Mouse (Mus musculus) C2C12 (cell line): ENCODE data around the gene Chrng. TPM values are rescaled to one million over a fixed set of nuclear protein-coding genes. Genes with fewer than 3 reads are reported as not detected.

Experiments used
- H3K27me3 ChIP-seq: one replicate; pipeline ENCODE4 v1.6.1; 2011; ENCODE audit not compliant: control insufficient read depth, insufficient read depth, insufficient read length
- H3K36me3 ChIP-seq: one replicate; pipeline ENCODE4 v1.6.1; 2011; ENCODE audit not compliant: control insufficient read depth, insufficient read depth
- H3K4me3 ChIP-seq: one replicate; pipeline ENCODE4 v1.5.1; 2011; ENCODE audit warnings: mild to moderate bottlenecking, control low read depth; ENCODE audit not compliant: poor library complexity, insufficient read depth, severe bottlenecking
- H3K79me2 ChIP-seq: one replicate; pipeline ENCODE4 v1.6.1; 2011; ENCODE audit not compliant: control insufficient read depth, insufficient read depth
- H3K79me3 ChIP-seq: one replicate; pipeline ENCODE4 v1.6.1; 2011; ENCODE audit warnings: low read depth, control low read depth
- H3ac ChIP-seq: one replicate; pipeline ENCODE3; 2011; ENCODE audit warnings: low read depth; ENCODE audit not compliant: control insufficient read depth, insufficient read length
- CEBPB ChIP-seq: IDR thresholded peaks from one replicate; pipeline ENCODE4 v1.6.1; 2011; ENCODE audit warnings: low read depth, mild to moderate bottlenecking, control low read depth, moderate library complexity
- CTCF ChIP-seq: IDR thresholded peaks from one replicate; pipeline ENCODE4 v1.5.1; 2011; ENCODE audit not compliant: control insufficient read depth, insufficient read depth, insufficient read length
- FOSL1 ChIP-seq: IDR thresholded peaks from one replicate; pipeline ENCODE4 v1.8.0; 2011; ENCODE audit warnings: mild to moderate bottlenecking, low read length; ENCODE audit not compliant: poor library complexity, insufficient read depth, severe bottlenecking
- MAX ChIP-seq: IDR thresholded peaks from one replicate; pipeline ENCODE4 v1.6.1; 2011; ENCODE audit warnings: mild to moderate bottlenecking, control low read depth
- MYOD1 ChIP-seq: IDR thresholded peaks from one replicate; pipeline ENCODE4 v1.6.1; 2011; ENCODE audit warnings: low read depth; ENCODE audit not compliant: control insufficient read depth, insufficient read length
- MYOG ChIP-seq: IDR thresholded peaks from one replicate; pipeline ENCODE4 v1.6.1; 2011; ENCODE audit not compliant: control insufficient read depth, insufficient read length; ENCODE audit errors: extremely low read depth
- USF1 ChIP-seq: IDR thresholded peaks from one replicate; pipeline ENCODE4 v1.6.1; 2011; ENCODE audit warnings: low read depth, mild to moderate bottlenecking, control low read depth, moderate library complexity
- polyA plus RNA-seq: library from polyadenylated mRNA; unstranded; fragments of >200 nt; fragmentation: generic; extraction: Trizol; gene quantifications from one replicate; pipeline ENCODE4 v1.2.1, GENCODE M21; 2012; ENCODE audit warnings: missing spikeins

The Chrng gene
- polyA plus RNA-seq, 1 experiment = 3.5 TPM

DNA sequence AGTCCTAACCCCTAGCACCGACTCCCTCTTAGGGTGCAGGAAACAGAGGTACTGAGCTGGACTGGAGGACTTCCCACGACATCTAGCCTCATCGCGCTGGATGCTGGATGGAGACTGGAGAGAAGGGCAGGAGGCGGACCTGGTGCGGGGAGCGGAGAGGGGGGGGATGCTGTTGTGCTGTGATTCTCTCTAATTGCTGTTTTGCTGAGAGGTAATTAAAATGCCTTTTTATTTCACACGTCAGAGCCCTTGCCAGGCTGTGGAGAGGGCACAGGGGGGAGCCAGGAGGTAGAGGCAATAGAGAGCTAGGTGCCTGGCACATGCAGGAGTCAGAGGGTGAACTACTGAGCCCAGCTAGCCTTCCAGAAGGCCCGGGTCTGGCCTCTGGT lies 39.7 kb upstream of the Chrng start:
- Histone ChIP-seq H3K27me3 (peaks cover 43% of the 10 kb centered on the region), H3K36me3 (no peaks in the 10 kb centered on the region), H3K4me3 (no peak overlapping the region), H3K79me3 (no peaks in the 10 kb centered on the region), H3K79me2 (no peaks in the 10 kb centered on the region), H3ac (no peak overlapping the region)
- TF ChIP-seq USF1 = no peak
- TF ChIP-seq MAX = no peak
- TF ChIP-seq CTCF = no peak
- TF ChIP-seq CEBPB = no peak

DNA sequence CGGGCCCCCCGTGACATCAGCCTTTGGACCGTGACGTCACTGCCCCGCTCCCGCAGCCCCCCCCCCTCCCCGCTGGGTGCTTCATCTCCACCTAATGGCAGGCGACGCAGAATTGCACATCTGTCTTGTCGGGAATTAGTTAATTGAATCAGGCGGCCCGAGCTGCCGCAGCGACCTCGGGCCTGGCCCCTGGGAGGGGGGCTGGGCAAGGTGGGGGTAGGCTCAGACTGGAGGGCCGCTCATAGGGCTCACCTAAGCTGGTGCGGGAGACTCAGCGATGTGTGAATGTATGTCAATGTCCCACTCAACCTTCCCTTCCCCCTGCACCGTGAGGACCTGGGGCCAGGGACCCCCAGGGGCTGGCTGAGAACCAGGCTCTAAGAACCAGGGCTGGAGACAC lies 34.0 kb upstream of the Chrng start:
- Histone ChIP-seq H3ac (no peak overlapping the region), H3K79me3 (no peaks in the 10 kb centered on the region), H3K79me2 (no peaks in the 10 kb centered on the region), H3K4me3 (no peak overlapping the region), H3K27me3 (peaks cover 28% of the 10 kb centered on the region), H3K36me3 (no peaks in the 10 kb centered on the region)
- TF ChIP-seq FOSL1 (no peak), CTCF (no peak), MYOG (no peak), MYOD1 (no peak), USF1 (no peak), MAX (no peak), CEBPB (no peak)

DNA sequence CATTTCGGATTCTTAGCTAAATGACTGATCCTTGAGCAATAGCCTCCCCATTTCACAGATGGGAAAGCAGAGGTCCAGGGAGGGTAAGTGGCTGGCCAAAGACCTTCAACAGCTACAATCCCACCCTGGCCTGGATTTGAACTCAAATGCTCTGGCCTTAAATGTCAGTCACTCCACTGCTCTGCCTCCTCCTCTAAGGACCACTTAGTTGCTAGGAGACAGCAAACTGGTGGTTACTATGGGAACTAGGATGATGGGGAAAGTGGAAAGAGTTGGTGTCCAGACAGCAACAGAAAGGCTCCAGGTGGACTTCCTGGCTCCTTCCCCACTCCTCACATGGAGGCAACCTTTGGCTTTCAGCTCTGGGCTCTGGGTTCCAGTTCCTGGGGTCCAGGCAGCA lies 33.1 kb upstream of the Chrng start:
- Histone ChIP-seq H3K79me3 (no peaks in the 10 kb centered on the region), H3ac (no peak overlapping the region), H3K4me3 (no peak overlapping the region), H3K36me3 (no peaks in the 10 kb centered on the region), H3K27me3 (peaks cover 24% of the 10 kb centered on the region), H3K79me2 (no peaks in the 10 kb centered on the region)
- TF ChIP-seq USF1 (no peak), MYOD1 (no peak)

DNA sequence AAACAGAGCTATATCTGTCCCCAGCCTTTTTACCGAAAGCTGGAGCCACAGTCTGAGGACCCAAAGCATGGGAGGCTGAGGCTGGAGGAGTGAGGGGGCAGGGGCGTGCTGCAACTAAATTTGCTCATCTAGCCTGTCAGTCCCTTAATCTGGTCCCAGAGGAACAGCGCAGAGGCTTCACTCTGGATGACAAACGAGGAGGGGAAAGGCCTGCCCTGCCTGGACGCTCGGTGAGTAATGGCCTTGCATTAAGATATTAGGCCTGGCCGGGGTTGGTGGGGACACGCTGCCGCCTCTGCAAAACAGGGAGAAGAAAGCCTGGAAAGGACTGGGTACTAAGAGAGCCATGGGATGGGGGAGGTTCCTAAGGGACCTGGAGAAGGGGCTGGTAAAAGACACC lies 32.1 kb upstream of the Chrng start:
- H3ac ChIP-seq = no peak overlapping the region
- no peaks in the 10 kb centered on the region for H3K79me3 ChIP-seq
- TF ChIP-seq USF1 (no peak), MYOG (no peak), MYOD1 (no peak), CTCF (no peak), MAX (no peak), CEBPB (no peak), FOSL1 (no peak)
- H3K79me2 ChIP-seq = no peaks in the 10 kb centered on the region
- H3K36me3 ChIP-seq = no peaks in the 10 kb centered on the region
- H3K27me3 ChIP-seq = peaks cover 16% of the 10 kb centered on the region
- H3K4me3 ChIP-seq = no peak overlapping the region

DNA sequence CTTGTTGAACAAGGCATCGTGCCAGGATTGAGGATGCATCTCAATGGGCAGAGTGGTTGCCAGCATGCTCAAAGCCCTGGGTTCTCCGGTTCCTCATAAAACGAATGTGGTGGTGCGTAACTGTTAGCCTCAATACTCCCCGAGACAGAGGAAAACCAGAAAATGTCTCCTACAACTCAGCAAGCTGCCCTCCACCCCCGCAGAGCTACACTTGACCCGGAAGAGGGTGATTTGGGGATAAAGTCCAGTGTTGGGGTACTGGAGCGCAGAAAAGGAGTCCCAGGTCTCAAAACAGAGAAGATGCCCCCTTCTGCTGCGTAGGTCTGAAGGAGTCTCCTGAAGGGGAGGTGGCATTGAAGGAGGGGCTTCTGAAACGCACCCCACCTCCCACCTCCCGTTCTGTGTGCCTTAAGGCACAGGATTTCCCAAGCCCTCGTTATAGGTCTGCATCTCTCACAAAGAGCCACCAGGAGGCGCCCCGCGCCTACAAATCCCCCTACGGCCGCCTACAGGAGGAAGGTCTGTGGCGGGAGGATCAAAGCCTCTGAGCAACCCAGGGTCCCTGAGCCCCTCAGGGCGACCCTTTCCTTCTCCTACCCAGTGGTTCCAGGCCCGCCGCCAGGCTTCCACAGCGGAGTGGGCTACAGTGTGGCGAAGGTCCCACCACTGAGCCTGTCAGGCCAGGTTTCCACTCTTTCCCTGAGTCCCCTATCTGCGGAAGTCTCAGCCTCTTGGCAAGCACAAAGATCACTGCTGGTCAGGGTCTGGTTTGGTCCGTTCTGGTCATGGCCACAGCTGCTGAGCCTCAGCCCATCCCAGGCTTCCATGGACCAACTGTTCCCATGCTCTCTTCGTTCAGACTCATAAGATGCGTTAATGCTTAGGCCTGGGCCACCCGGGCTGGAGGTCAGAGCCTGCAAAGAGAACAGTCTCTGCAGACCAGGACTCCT lies 30.2 kb upstream of the Chrng start:
- H3K36me3 ChIP-seq = no peaks in the 10 kb centered on the region
- H3K27me3 ChIP-seq = peaks cover 3% of the 10 kb centered on the region
- TF ChIP-seq MAX (no peak), FOSL1 (no peak), MYOG (no peak), CTCF (peak; percentile 46)

DNA sequence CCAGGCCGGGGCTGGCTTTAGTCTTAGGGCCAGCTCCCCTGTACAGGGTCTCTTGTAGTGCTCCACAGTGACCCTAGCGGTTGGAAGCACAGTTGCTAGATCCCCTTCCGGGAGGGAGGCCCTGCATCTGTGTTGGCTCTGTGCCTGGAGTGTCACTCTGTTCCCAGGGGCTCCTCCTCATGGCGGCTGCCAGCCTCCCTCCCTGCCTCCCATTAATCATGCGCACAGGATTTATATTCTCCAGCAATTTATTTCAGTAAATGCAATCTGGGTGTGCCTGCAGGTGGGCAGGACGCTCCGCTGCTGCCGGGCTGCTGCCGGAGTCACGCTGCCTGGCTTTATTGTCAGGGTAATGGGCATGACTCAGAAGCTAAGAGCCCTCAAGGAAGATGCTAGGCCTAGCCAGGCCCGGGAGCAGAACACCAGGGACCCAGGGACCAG lies 28.6 kb upstream of the Chrng start:
- H3K79me3 ChIP-seq = no peaks in the 10 kb centered on the region
- no peak for TF ChIP-seq USF1
- TF ChIP-seq FOSL1 = peak; percentile 14
- TF ChIP-seq MAX = peak; percentile 67
- no peak for TF ChIP-seq MYOD1
- TF ChIP-seq CTCF = peak; percentile 40
- no peak overlapping the region for H3K4me3 ChIP-seq
- H3ac ChIP-seq = peak overlapping the region; percentile 24
- H3K27me3 ChIP-seq = no peaks in the 10 kb centered on the region
- no peaks in the 10 kb centered on the region for H3K79me2 ChIP-seq
- H3K36me3 ChIP-seq = no peaks in the 10 kb centered on the region

More for the DNA sequence above, 30.2 kb upstream of the Chrng start:
- Histone ChIP-seq H3K79me2 (no peaks in the 10 kb centered on the region), H3K4me3 (no peak overlapping the region), H3ac (no peak overlapping the region), H3K79me3 (no peaks in the 10 kb centered on the region)
